Mouse (Mus musculus): ENCODE results near the gene Sarm1. TPM values are rescaled to one million over a fixed set of nuclear protein-coding genes. Genes with fewer than 3 reads are reported as not detected.
"Not testable (repeated sequence)": the region's sequence is repeated elsewhere in the genome, so short reads cannot be mapped to it uniquely, and the experiment has no call there.

The Sarm1 gene
- 9.4 and 9.8 TPM in 2 replicates for polyA plus RNA-seq (2016; fragmentation: Nextera tagmentation; extraction: Ambion mirVana)

- WGBS: 4% methylated on average over 36 of the region's 36 CpGs
Measured at GRCm38 (mm10) chr11:78497544-78498522, at the start of gene Sarm1. Gene Sarm1, minus strand, starts transcription at chr11:78497754.

GRCm38 (mm10) chr11:78545181-78545580, 47.6 kb upstream of the Sarm1 start:
- Histone ChIP-seq H3K4me3 (no peak overlapping the region), H3K9me3 (no peaks in the 10 kb centered on the region), H3K36me3 (replicated peaks) (peaks cover 66% of the 10 kb centered on the region), H3K27me3 (ENCODE audit: poor library complexity, severe bottlenecking) (no peaks in the 10 kb centered on the region), H3K4me1 (peaks cover 32% of the 10 kb centered on the region), H3K27ac (no peak overlapping the region)
- no peak for DNase-seq (ENCODE audit: extremely low spot score, low spot score)
- WGBS: 80% methylated on average over 8 of the region's 8 CpGs

More at GRCm38 (mm10) chr11:78497544-78498522, at the start of gene Sarm1:
- no peaks in the 10 kb centered on the region for H3K9me3 ChIP-seq
- peak within 1 kb of the TSS; percentile 83 for H3K27ac ChIP-seq
- peaks cover 75% of the 10 kb centered on the region for H3K27me3 ChIP-seq (ENCODE audit: poor library complexity, severe bottlenecking)
- H3K36me3 ChIP-seq (replicated peaks): no peaks in the 10 kb centered on the region
- peak within 1 kb of the TSS; percentile 82 for H3K4me3 ChIP-seq
- peak; percentile 96 for DNase-seq (ENCODE audit: extremely low spot score, low spot score)
- peaks cover 46% of the 10 kb centered on the region for H3K4me1 ChIP-seq

- H3K4me1 ChIP-seq: peaks cover 28% of the 10 kb centered on the region
- no peaks in the 10 kb centered on the region for H3K9me3 ChIP-seq
- H3K27ac ChIP-seq: no peak overlapping the region
- 94% methylated on average over 7 of the region's 7 CpGs for WGBS
- peaks cover 72% of the 10 kb centered on the region for H3K36me3 ChIP-seq (replicated peaks)
- no peaks in the 10 kb centered on the region for H3K27me3 ChIP-seq (ENCODE audit: poor library complexity, severe bottlenecking)
- no peak overlapping the region for H3K4me3 ChIP-seq
- no peak for DNase-seq (ENCODE audit: extremely low spot score, low spot score)
Measured at GRCm38 (mm10) chr11:78544449-78545111, 47.0 kb upstream of the Sarm1 start.

- no peaks in the 10 kb centered on the region for H3K9me3 ChIP-seq
- 87% methylated on average over 3 of the region's 3 CpGs for WGBS
Measured at GRCm38 (mm10) chr11:78540358-78540757, 42.8 kb upstream of the Sarm1 start.

GRCm38 (mm10) chr11:78536690-78537084, 39.1 kb upstream of the Sarm1 start:
- no peaks in the 10 kb centered on the region for H3K9me3 ChIP-seq
- H3K36me3 ChIP-seq (replicated peaks): peaks cover 53% of the 10 kb centered on the region
- H3K27me3 ChIP-seq (ENCODE audit: poor library complexity, severe bottlenecking): no peaks in the 10 kb centered on the region
- H3K4me3 ChIP-seq: peak overlapping the region; percentile 89
- peaks cover 27% of the 10 kb centered on the region for H3K4me1 ChIP-seq
- no peak for DNase-seq (ENCODE audit: extremely low spot score, low spot score)
- 5% methylated on average over 14 of the region's 14 CpGs for WGBS
- peak overlapping the region; percentile 93 for H3K27ac ChIP-seq

More at GRCm38 (mm10) chr11:78540358-78540757, 42.8 kb upstream of the Sarm1 start:
- Histone ChIP-seq H3K27ac (no peak overlapping the region), H3K36me3 (replicated peaks) (peaks cover 70% of the 10 kb centered on the region), H3K27me3 (ENCODE audit: poor library complexity, severe bottlenecking) (no peaks in the 10 kb centered on the region), H3K4me1 (peaks cover 20% of the 10 kb centered on the region), H3K4me3 (no peak overlapping the region)
- DNase-seq (ENCODE audit: extremely low spot score, low spot score): no peak

- H3K27ac ChIP-seq: peak within 1 kb of the TSS; percentile 93
- H3K27me3 ChIP-seq (ENCODE audit: poor library complexity, severe bottlenecking): no peaks in the 10 kb centered on the region
- peaks cover 54% of the 10 kb centered on the region for H3K36me3 ChIP-seq (replicated peaks)
- H3K4me1 ChIP-seq: peaks cover 27% of the 10 kb centered on the region
- WGBS: under 1% methylated on average over 52 of the region's 52 CpGs
- peak; percentile 99 for DNase-seq (ENCODE audit: extremely low spot score, low spot score)
- H3K9me3 ChIP-seq: no peaks in the 10 kb centered on the region
- H3K4me3 ChIP-seq: peak within 1 kb of the TSS; percentile 89
Measured at GRCm38 (mm10) chr11:78536080-78536689, 38.6 kb upstream of the Sarm1 start, which contains the start of the genes Tnfaip1 and Ift20. Gene Tnfaip1, minus strand, starts transcription at chr11:78536332. Gene Ift20, plus strand, starts transcription at chr11:78536361.

- H3K4me1 ChIP-seq: peaks cover 27% of the 10 kb centered on the region
- H3K27ac ChIP-seq: peak overlapping the region; percentile 93
- DNase-seq (ENCODE audit: extremely low spot score, low spot score): peak; percentile 37
- peak overlapping the region; percentile 89 for H3K4me3 ChIP-seq
- no peaks in the 10 kb centered on the region for H3K27me3 ChIP-seq (ENCODE audit: poor library complexity, severe bottlenecking)
- WGBS: under 1% methylated on average over 23 of the region's 23 CpGs
- no peaks in the 10 kb centered on the region for H3K9me3 ChIP-seq
- H3K36me3 ChIP-seq (replicated peaks): peaks cover 54% of the 10 kb centered on the region
Measured at GRCm38 (mm10) chr11:78535376-78536079, 38.0 kb upstream of the Sarm1 start.

GRCm38 (mm10) chr11:78534516-78534915, 37.0 kb upstream of the Sarm1 start:
- no peaks in the 10 kb centered on the region for H3K9me3 ChIP-seq
- no peaks in the 10 kb centered on the region for H3K27me3 ChIP-seq (ENCODE audit: poor library complexity, severe bottlenecking)
- peaks cover 54% of the 10 kb centered on the region for H3K36me3 ChIP-seq (replicated peaks)
- no peak overlapping the region for H3K27ac ChIP-seq
- WGBS: 96% methylated on average over 4 of the region's 4 CpGs
- no peak for DNase-seq (ENCODE audit: extremely low spot score, low spot score)
- H3K4me1 ChIP-seq: peaks cover 27% of the 10 kb centered on the region
- peak overlapping the region; percentile 89 for H3K4me3 ChIP-seq

- 92% methylated on average over 10 of the region's 10 CpGs for WGBS
- H3K36me3 ChIP-seq (replicated peaks): peaks cover 72% of the 10 kb centered on the region
- peaks cover 12% of the 10 kb centered on the region for H3K4me1 ChIP-seq
- H3K27ac ChIP-seq; DNase-seq (ENCODE audit: extremely low spot score, low spot score); H3K9me3 ChIP-seq; H3K27me3 ChIP-seq (ENCODE audit: poor library complexity, severe bottlenecking); H3K4me3 ChIP-seq: not testable (repeated sequence)
Measured at GRCm38 (mm10) chr11:78531515-78531914, 34.0 kb upstream of the Sarm1 start.

GRCm38 (mm10) chr11:78531046-78531445, 33.5 kb upstream of the Sarm1 start:
- no peak overlapping the region for H3K4me3 ChIP-seq
- peaks cover 77% of the 10 kb centered on the region for H3K36me3 ChIP-seq (replicated peaks)
- peaks cover 12% of the 10 kb centered on the region for H3K4me1 ChIP-seq
- H3K27ac ChIP-seq: no peak overlapping the region
- H3K9me3 ChIP-seq: no peaks in the 10 kb centered on the region
- DNase-seq (ENCODE audit: extremely low spot score, low spot score): no peak
- no peaks in the 10 kb centered on the region for H3K27me3 ChIP-seq (ENCODE audit: poor library complexity, severe bottlenecking)
- 85% methylated on average over 6 of the region's 6 CpGs for WGBS

- no peaks in the 10 kb centered on the region for H3K27me3 ChIP-seq (ENCODE audit: poor library complexity, severe bottlenecking)
- H3K4me3 ChIP-seq: no peak overlapping the region
- H3K9me3 ChIP-seq: no peaks in the 10 kb centered on the region
- peaks cover 8% of the 10 kb centered on the region for H3K4me1 ChIP-seq
- WGBS: 94% methylated on average over 12 of the region's 12 CpGs
- H3K27ac ChIP-seq: no peak overlapping the region
- DNase-seq (ENCODE audit: extremely low spot score, low spot score): no peak
- H3K36me3 ChIP-seq (replicated peaks): peaks cover 87% of the 10 kb centered on the region
Measured at GRCm38 (mm10) chr11:78530001-78530400, 32.4 kb upstream of the Sarm1 start.

GRCm38 (mm10) chr11:78528714-78529113, 31.2 kb upstream of the Sarm1 start:
- WGBS: 87% methylated on average over 9 of the region's 9 CpGs
- Histone ChIP-seq H3K27me3 (ENCODE audit: poor library complexity, severe bottlenecking) (no peaks in the 10 kb centered on the region), H3K9me3 (no peaks in the 10 kb centered on the region), H3K36me3 (replicated peaks) (peaks cover 94% of the 10 kb centered on the region), H3K27ac (no peak overlapping the region), H3K4me3 (no peak overlapping the region), H3K4me1 (no peaks in the 10 kb centered on the region)
- no peak for DNase-seq (ENCODE audit: extremely low spot score, low spot score)

Data from forebrain, embryonic 10.5 days (tissue).